Mouse (Mus musculus) forebrain, postnatal 0 days (tissue): ENCODE results near the gene Gm6034. TPM values are rescaled to one million over a fixed set of nuclear protein-coding genes. Genes with fewer than 3 reads are reported as not detected.
"Not testable (repeated sequence)": the region's sequence is repeated elsewhere in the genome, so short reads cannot be mapped to it uniquely, and the experiment has no call there.

Source experiments
- ATAC-seq: fragments of 200-750 bp; cut with Nextera tagmentation; 2 replicates; pipeline ENCODE4 v1.8.0; 2017; ENCODE audit warnings: mild to moderate bottlenecking, moderate library complexity
- DNase-seq: peaks from one replicate; pipeline ENCODE4 v3.0.0-alpha.2; 2015
- H3K27ac ChIP-seq: fragments of 300-500 bp; sonication (generic); 2 replicates; pipeline ENCODE4 v1.5.1; 2014; ENCODE audit warnings: low read depth, mild to moderate bottlenecking, antibody characterized with exemption, low read length, moderate library complexity, mixed read lengths
- H3K27me3 ChIP-seq: fragments of 300-500 bp; sonication (generic); 2 replicates; pipeline ENCODE4 v1.6.1; 2014; ENCODE audit warnings: mild to moderate bottlenecking, low read length, mixed read lengths; ENCODE audit not compliant: insufficient read depth
- H3K36me3 ChIP-seq: fragments of 300-500 bp; sonication (generic); 2 replicates; pipeline ENCODE4 v1.6.1; 2014; ENCODE audit warnings: mild to moderate bottlenecking, moderate library complexity; ENCODE audit not compliant: insufficient read depth
- H3K4me1 ChIP-seq: fragments of 300-500 bp; sonication (generic); 2 replicates; pipeline ENCODE4 v1.6.1; 2014; ENCODE audit warnings: antibody characterized with exemption; ENCODE audit not compliant: insufficient read depth
- H3K4me2 ChIP-seq: fragments of 300-500 bp; sonication (generic); 2 replicates; pipeline ENCODE4 v1.6.1; 2014; ENCODE audit warnings: low read depth, mild to moderate bottlenecking, moderate library complexity
- H3K4me3 ChIP-seq: fragments of 300-500 bp; sonication (generic); 2 replicates; pipeline ENCODE4 v1.5.1; 2014; ENCODE audit warnings: low read depth, low read length, mixed read lengths
- H3K9ac ChIP-seq: fragments of 300-500 bp; sonication (generic); 2 replicates; pipeline ENCODE4 v1.6.1; 2014; ENCODE audit warnings: mild to moderate bottlenecking
- H3K9me3 ChIP-seq: fragments of 300-500 bp; sonication (generic); 2 replicates; pipeline ENCODE4 v1.6.1; 2016; ENCODE audit warnings: low read length
- CTCF ChIP-seq: sonication (generic); IDR thresholded peaks from 2 replicates; pipeline ENCODE4 v1.5.1; 2016; ENCODE audit warnings: antibody characterized with exemption, control low read depth, low read depth
- WGBS: fragments of 180-500 bp; shearing (Covaris S2); extraction: QIAGEN DNeasy Blood & Tissue Kit; methylation state at CpG from one replicate; pipeline ENCODE4 v1.1.7; 2014; 5-methylcytosine and 5-hydroxymethylcytosine counted together
- polyA plus RNA-seq: library from polyadenylated mRNA; unstranded; fragments of >200 nt; fragmentation: Nextera tagmentation; extraction: Ambion mirVana; gene quantifications from 2 replicates; pipeline ENCODE4 v1.2.1, GENCODE M21; 2015
- total RNA-seq: library from RNA; depleted of rRNA; stranded (reverse); fragments of >200 nt; gene quantifications from 2 replicates; pipeline ENCODE4 v1.2.3, GENCODE M21; 2014

Gm6034 gene
- total and polyA plus RNA-seq, 2 experiments from 2014 or later, result not detected

GRCm38 (mm10) chr17:36043286-36043685, 525 bp downstream of the Gm6034 start:
- H3K4me1 ChIP-seq, result no peaks in the 10 kb centered on the region
- H3K4me3 ChIP-seq, result no peak overlapping the region
- no peak overlapping the region for H3K9ac ChIP-seq
- ATAC-seq, result no peak
- H3K36me3 ChIP-seq, result no peaks in the 10 kb centered on the region
- H3K27me3 ChIP-seq, result no peaks in the 10 kb centered on the region
- H3K4me2 ChIP-seq, result peak overlapping the region; percentile 65; the same call in 1 of the 2 replicates
- WGBS, result 81% methylated on average over 3 of the region's 3 CpGs
- DNase-seq, result no peak
- TF ChIP-seq CTCF, result no peak
- H3K9me3 ChIP-seq, result no peaks in the 10 kb centered on the region
- H3K27ac ChIP-seq, result no peak overlapping the region

- H3K4me1 ChIP-seq, H3K9ac ChIP-seq, H3K4me3 ChIP-seq, H3K9me3 ChIP-seq, H3K27ac ChIP-seq, H3K4me2 ChIP-seq, DNase-seq, H3K27me3 ChIP-seq, H3K36me3 ChIP-seq, ATAC-seq: not testable (repeated sequence)
- 86% methylated on average over 23 of the region's 25 CpGs for WGBS
Observed at GRCm38 (mm10) chr17:36057927-36058326, 15.2 kb downstream of the Gm6034 start.

- not testable (repeated sequence) for H3K4me1 ChIP-seq, H3K4me3 ChIP-seq, H3K9ac ChIP-seq, H3K27ac ChIP-seq, H3K9me3 ChIP-seq, DNase-seq, H3K27me3 ChIP-seq, H3K36me3 ChIP-seq, ATAC-seq, H3K4me2 ChIP-seq
- WGBS, result 73% methylated on average over 1 of the region's 1 CpGs
Observed at GRCm38 (mm10) chr17:36058362-36058761, 15.6 kb downstream of the Gm6034 start, which contains the start of gene Gm11127. Gene Gm11127, minus strand, starts transcription at chr17:36058371.

- H3K27ac ChIP-seq, result no peak overlapping the region
- DNase-seq (peak; percentile 78), ATAC-seq (peak; percentile 69)
- no peak overlapping the region for H3K4me2 ChIP-seq
- TF ChIP-seq CTCF, result peak; percentile 74
- 28% methylated on average over 2 of the region's 2 CpGs for WGBS
- no peak overlapping the region for H3K9ac ChIP-seq
- H3K36me3 ChIP-seq, result no peaks in the 10 kb centered on the region
- H3K4me3 ChIP-seq, result no peak overlapping the region
- H3K9me3 ChIP-seq, result no peaks in the 10 kb centered on the region
- no peaks in the 10 kb centered on the region; the same call in 1 of the 2 replicates for H3K27me3 ChIP-seq
- no peaks in the 10 kb centered on the region for H3K4me1 ChIP-seq
Observed at GRCm38 (mm10) chr17:36060829-36061228, 18.1 kb downstream of the Gm6034 start.

- not testable (repeated sequence) for H3K36me3 ChIP-seq, H3K27me3 ChIP-seq, H3K27ac ChIP-seq, ATAC-seq, H3K9ac ChIP-seq, DNase-seq, H3K4me3 ChIP-seq, H3K9me3 ChIP-seq, H3K4me2 ChIP-seq, H3K4me1 ChIP-seq
Observed at GRCm38 (mm10) chr17:36081901-36082300, 39.1 kb downstream of the Gm6034 start.

- not testable (repeated sequence) for DNase-seq, ATAC-seq, H3K27ac ChIP-seq, H3K4me1 ChIP-seq, H3K36me3 ChIP-seq, H3K9ac ChIP-seq, H3K27me3 ChIP-seq, H3K9me3 ChIP-seq
- H3K4me2 ChIP-seq, result peak overlapping the region; percentile 97
- H3K4me3 ChIP-seq, result peak overlapping the region; percentile 43
- 35% methylated on average over 5 of the region's 6 CpGs for WGBS
Observed at GRCm38 (mm10) chr17:36082519-36083232, 39.9 kb downstream of the Gm6034 start.

GRCm38 (mm10) chr17:36083266-36083869, 40.6 kb downstream of the Gm6034 start:
- H3K4me3 ChIP-seq, result peak overlapping the region; percentile 43
- no peak overlapping the region for H3K27ac ChIP-seq
- ATAC-seq, result peak; percentile 70
- peaks cover 3% of the 10 kb centered on the region; the same call in 1 of the 2 replicates for H3K4me1 ChIP-seq
- 0 out of 2 replicates have a peak, but pooled peaks cover 8% of the 10 kb centered on the region for H3K27me3 ChIP-seq
- peak overlapping the region; percentile 56 for H3K9ac ChIP-seq
- H3K9me3 ChIP-seq, result no peaks in the 10 kb centered on the region
- H3K4me2 ChIP-seq, result peak overlapping the region; percentile 97
- DNase-seq, result peak; percentile 32
- WGBS, result 2% methylated on average over 46 of the region's 46 CpGs
- H3K36me3 ChIP-seq, result no peaks in the 10 kb centered on the region
- no peak for TF ChIP-seq CTCF
